Mouse (Mus musculus) hindbrain, embryonic 11.5 days (tissue): ENCODE results near the gene Gabarap. TPM values are rescaled to one million over a fixed set of nuclear protein-coding genes. Genes with fewer than 3 reads are reported as not detected.

ENCODE experiments used
- ATAC-seq: fragments of 200-750 bp; cut with Nextera tagmentation; 2 replicates; pipeline ENCODE4 v1.8.0; 2017; ENCODE audit warnings: mild to moderate bottlenecking, moderate TSS enrichment, moderate library complexity; ENCODE audit not compliant: low FRiP score
- DNase-seq: peaks from one replicate; pipeline ENCODE4 v3.0.0-alpha.2; 2015; ENCODE audit warnings: low spot score
- H3K27ac ChIP-seq: fragments of 300-500 bp; sonication (generic); 2 replicates; pipeline ENCODE4 v1.5.1; 2014; ENCODE audit warnings: mild to moderate bottlenecking, low read depth, low read length
- H3K27me3 ChIP-seq: fragments of 300-500 bp; sonication (generic); 2 replicates; pipeline ENCODE4 v1.6.1; 2014; ENCODE audit warnings: mild to moderate bottlenecking, low read length, moderate library complexity, mixed read lengths; ENCODE audit not compliant: control insufficient read depth, insufficient read depth
- H3K36me3 ChIP-seq: fragments of 300-500 bp; sonication (generic); 2 replicates; pipeline ENCODE4 v1.6.1; 2014; ENCODE audit warnings: mild to moderate bottlenecking, low read length, moderate library complexity, mixed read lengths; ENCODE audit not compliant: control insufficient read depth, insufficient read depth
- H3K4me1 ChIP-seq: fragments of 300-500 bp; sonication (generic); replicated peaks from 2 replicates; pipeline ENCODE4 v1.6.1; 2014; ENCODE audit warnings: low read length, mixed read lengths; ENCODE audit not compliant: control insufficient read depth, insufficient read depth
- H3K4me2 ChIP-seq: fragments of 300-500 bp; sonication (generic); replicated peaks from 2 replicates; pipeline ENCODE4 v1.6.1; 2014; ENCODE audit warnings: mild to moderate bottlenecking, low read depth, low read length
- H3K4me3 ChIP-seq: fragments of 300-500 bp; sonication (generic); 2 replicates; pipeline ENCODE4 v1.5.1; 2014; ENCODE audit warnings: low read depth, low read length
- H3K9ac ChIP-seq: fragments of 300-500 bp; sonication (generic); 2 replicates; pipeline ENCODE4 v1.6.1; 2014; ENCODE audit warnings: low read depth, low read length
- H3K9me3 ChIP-seq: fragments of 300-500 bp; sonication (generic); 2 replicates; pipeline ENCODE4 v1.6.1; 2016; ENCODE audit warnings: low read length; ENCODE audit not compliant: control insufficient read depth
- WGBS: fragments of 180-500 bp; shearing (Covaris S2); extraction: QIAGEN DNeasy Blood & Tissue Kit; methylation state at CpG from one replicate; pipeline ENCODE4 v1.1.7; 2014; 5-methylcytosine and 5-hydroxymethylcytosine counted together
- polyA plus RNA-seq: library from polyadenylated mRNA; unstranded; fragments of >200 nt; fragmentation: Nextera tagmentation; extraction: Ambion mirVana; gene quantifications from 2 replicates; pipeline ENCODE4 v1.2.1, GENCODE M21; 2014

Gabarap gene
- 621 and 643 TPM in 2 replicates for polyA plus RNA-seq

DNA sequence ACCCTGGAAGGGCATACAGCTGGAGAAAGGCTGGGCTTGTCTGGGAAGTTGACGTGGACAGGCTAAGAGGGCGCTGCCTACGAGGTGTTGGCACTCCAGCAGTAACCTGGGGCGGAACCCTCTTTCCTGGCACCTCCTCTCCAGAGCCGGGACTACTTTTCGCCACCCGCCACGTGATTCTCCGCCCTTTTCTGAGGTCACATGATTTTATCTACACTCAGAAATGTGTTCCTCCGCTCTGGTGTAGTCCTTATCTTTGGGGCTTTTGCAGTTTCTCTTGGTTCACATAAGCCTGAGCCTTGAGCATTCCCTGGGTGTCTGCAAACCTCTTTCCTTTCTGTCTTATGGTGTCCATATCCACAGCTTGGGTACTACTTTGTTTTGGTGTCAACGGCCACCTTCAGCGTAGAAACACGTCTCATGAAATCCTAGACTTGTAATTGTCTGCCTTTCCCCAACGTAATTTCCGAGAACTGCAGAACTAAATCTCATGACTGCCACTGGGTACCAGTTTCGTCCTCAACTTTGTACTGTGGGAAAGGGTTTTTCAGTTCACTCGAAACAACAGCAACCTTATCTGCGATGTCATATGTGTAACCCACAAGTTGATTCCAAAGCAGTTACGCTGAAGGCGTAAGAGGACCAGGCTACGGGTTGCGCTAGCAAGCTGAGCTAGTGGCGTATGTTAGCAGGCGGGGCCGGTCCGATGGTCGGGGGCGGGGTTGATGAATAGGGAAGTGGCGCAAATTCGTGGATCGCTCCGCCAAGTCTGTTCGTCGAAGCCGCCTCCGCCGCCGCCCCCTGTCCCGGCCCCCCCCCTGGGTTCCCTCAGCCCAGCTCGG lies at the start of gene Gabarap:
TSS of gene Gabarap (plus strand) at position 294 of the 842 bp plus-strand sequence.
- ATAC-seq = peak; percentile 70
- H3K27ac ChIP-seq = peak within 1 kb of the TSS; percentile 80
- peak within 1 kb of the TSS; percentile 85 for H3K9ac ChIP-seq
- peaks cover 8% of the 10 kb centered on the region for H3K4me1 ChIP-seq
- no peaks in the 10 kb centered on the region for H3K9me3 ChIP-seq
- H3K4me3 ChIP-seq = peak within 1 kb of the TSS; percentile 65
- H3K4me2 ChIP-seq = peak within 1 kb of the TSS; percentile 75
- DNase-seq = peak; percentile 95
- no peaks in the 10 kb centered on the region for H3K27me3 ChIP-seq
- under 1% methylated on average over 40 of the region's 40 CpGs for WGBS
- peaks cover 9% of the 10 kb centered on the region; the same call in 1 of the 2 replicates for H3K36me3 ChIP-seq

DNA sequence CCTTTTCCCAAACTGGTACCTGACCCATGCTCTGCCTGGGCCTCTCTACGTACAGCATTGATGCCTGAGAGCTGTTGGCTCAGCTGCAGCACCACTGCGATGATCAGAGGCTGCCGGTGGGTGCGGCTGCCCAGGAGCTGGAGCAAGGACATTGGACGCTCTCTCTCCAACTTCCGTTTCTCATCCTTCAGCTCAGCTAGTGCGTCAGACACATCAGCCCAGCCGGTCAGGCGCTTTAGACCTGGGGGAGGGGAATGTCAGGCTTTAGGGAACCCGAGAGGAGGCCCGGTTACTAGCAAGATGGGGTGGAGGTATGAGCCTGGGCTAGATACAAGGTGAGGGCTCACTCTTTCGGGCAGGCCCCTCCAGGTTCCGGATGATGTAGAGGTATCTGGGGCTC lies 45.7 kb upstream of the Gabarap start:
- DNase-seq (no peak), ATAC-seq (no peak)
- no peak overlapping the region for H3K27ac ChIP-seq
- H3K27me3 ChIP-seq = no peaks in the 10 kb centered on the region
- H3K4me2 ChIP-seq = no peak overlapping the region
- no peaks in the 10 kb centered on the region for H3K9me3 ChIP-seq
- H3K36me3 ChIP-seq = no peaks in the 10 kb centered on the region
- H3K4me1 ChIP-seq = peaks cover 6% of the 10 kb centered on the region; the same call in 1 of the 2 replicates
- 83% methylated on average over 13 of the region's 13 CpGs for WGBS
- no peak overlapping the region for H3K9ac ChIP-seq
- no peak overlapping the region for H3K4me3 ChIP-seq

DNA sequence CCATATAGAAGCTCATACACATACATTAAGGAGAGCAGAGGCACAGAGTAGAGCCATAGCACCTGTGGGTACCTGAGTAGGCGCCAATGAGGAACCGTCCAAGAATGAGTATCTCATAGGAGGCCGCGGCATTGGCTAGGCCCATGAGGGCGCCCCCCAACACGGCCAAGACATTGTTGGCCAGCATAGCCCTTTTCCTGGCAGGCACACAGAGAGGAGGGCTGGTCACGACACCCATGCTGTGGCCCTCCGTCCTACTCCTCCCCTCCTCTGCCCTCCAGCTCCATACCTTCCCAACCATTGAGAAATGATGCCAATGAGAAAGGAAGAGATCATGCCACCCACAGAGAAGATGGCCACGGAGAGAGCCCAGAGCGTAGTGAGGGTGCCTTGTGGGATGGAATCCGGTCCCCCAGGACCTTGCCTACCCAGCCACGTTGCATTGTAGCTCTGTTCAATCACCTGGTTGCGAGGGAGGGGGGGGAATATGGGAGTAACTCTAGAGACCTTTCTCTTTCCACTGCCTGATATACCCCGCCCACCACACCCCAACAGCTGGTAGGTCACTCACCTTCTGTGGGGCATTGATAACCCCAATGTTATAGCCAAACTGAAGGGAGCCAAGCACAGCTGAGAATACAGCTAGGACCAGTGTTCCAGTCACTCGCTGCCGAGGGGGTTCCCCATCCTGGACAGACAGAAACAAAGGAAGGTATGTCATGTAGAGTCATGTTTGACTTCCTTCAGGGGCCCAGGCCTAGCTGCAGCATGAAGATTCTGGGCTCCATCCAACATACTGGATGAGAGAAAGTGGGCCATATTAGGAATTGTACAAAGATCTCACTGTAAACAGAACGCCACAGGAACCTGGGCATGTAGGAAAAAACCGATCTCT lies 44.7 kb upstream of the Gabarap start:
- peaks cover 6% of the 10 kb centered on the region; the same call in 1 of the 2 replicates for H3K4me1 ChIP-seq
- H3K36me3 ChIP-seq = no peaks in the 10 kb centered on the region
- DNase-seq (no peak), ATAC-seq (no peak)
- 87% methylated on average over 18 of the region's 18 CpGs for WGBS
- H3K9me3 ChIP-seq = no peaks in the 10 kb centered on the region
- H3K4me3 ChIP-seq = peak overlapping the region; percentile 1; the same call in 1 of the 2 replicates
- H3K27ac ChIP-seq = no peak overlapping the region
- no peak overlapping the region for H3K9ac ChIP-seq
- H3K27me3 ChIP-seq = no peaks in the 10 kb centered on the region
- H3K4me2 ChIP-seq = peak overlapping the region; percentile 17; the same call in 1 of the 2 replicates

DNA sequence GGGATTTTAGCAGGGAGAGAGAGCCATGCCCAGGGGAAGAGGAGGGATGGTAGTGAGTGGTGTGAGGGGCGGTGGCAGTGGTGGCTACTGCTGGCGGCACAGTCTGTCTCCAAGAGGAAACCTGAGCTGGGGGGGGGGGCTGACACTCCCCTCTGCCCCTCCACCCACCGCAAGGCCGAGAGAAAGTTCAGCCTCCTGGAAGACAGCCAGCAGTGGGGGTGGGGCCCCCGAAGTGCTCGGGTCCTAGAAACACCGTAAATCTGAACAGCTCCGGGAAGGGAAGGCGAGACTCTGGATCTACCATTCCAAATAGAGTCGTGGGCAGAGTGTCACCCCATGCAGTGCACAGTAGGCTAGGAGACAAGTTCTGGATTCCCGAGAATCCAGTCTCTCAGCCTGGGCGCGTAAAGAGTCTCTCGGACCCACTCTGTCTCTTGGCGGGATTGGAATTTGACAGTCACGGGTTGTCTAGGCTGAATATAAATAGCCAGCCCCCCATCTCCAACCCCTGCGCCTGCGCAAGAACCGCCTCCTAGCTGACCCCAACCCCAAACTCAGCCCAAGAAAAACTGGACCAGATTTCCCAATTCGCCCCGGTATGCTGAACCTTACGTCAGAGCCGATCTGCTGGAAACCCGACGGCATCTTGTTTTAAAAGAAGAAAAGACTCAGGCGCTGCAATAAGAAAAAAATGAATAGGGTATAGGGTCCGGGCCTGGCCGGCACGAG lies 43.4 kb upstream of the Gabarap start:
- H3K36me3 ChIP-seq = no peaks in the 10 kb centered on the region
- peak overlapping the region; percentile 61 for H3K4me2 ChIP-seq
- 2% methylated on average over 29 of the region's 29 CpGs for WGBS
- no peaks in the 10 kb centered on the region for H3K9me3 ChIP-seq
- H3K27ac ChIP-seq = 0 out of 2 replicates have a peak overlapping the region, but pooled peaks have one; percentile 10
- peak overlapping the region; percentile 47 for H3K4me3 ChIP-seq
- H3K27me3 ChIP-seq = no peaks in the 10 kb centered on the region
- H3K9ac ChIP-seq = peak overlapping the region; percentile 55
- H3K4me1 ChIP-seq = peaks cover 6% of the 10 kb centered on the region; the same call in 1 of the 2 replicates
- ATAC-seq (peak; percentile 58), DNase-seq (peak; percentile 49)

DNA sequence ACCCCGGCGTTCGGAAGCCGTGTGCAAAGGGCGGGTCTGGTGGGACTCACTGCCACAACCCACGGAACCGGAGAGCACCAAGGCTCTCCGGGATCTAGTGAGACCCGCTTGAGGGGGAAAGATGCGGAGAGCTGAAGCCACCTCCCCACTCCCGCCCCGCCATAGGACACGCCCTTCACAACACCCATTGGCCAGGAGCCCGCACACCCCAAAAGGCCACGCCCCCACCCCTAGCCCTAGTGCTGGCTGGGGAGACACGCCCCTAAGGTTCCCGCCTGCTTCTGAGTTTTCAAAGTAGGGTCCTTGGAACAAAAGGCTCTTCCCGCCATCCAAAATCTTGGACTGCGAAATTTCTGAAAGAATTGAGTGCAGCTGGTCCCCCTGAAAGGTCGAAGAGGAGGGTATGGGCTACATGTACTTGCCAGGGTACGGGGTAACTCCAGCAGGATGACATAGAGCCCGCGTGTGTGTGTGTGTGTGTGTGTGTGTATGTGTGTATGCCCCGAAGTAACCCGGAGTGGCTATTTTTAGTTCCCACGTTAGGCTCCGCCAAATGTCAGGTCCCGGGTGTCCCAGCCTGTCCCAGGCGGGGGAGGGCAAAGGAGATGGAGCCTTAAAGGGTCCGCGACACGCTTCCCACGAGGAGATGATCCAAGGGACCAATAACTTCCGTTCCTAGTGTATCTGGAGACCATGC lies 42.7 kb upstream of the Gabarap start, which contains the start of gene Slc2a4:
TSS of gene Slc2a4 (minus strand) at position 123 of the 697 bp plus-strand sequence.
- H3K9ac ChIP-seq = peak within 1 kb of the TSS; percentile 56
- no peaks in the 10 kb centered on the region for H3K9me3 ChIP-seq
- DNase-seq (peak; percentile 96), ATAC-seq (peak; percentile 95)
- H3K36me3 ChIP-seq = no peaks in the 10 kb centered on the region
- peak within 1 kb of the TSS; percentile 75 for H3K27ac ChIP-seq
- under 1% methylated on average over 34 of the region's 34 CpGs for WGBS
- peak within 1 kb of the TSS; percentile 47 for H3K4me3 ChIP-seq
- H3K27me3 ChIP-seq = no peaks in the 10 kb centered on the region
- H3K4me2 ChIP-seq = peak within 1 kb of the TSS; percentile 61
- H3K4me1 ChIP-seq = peaks cover 6% of the 10 kb centered on the region; the same call in 1 of the 2 replicates

DNA sequence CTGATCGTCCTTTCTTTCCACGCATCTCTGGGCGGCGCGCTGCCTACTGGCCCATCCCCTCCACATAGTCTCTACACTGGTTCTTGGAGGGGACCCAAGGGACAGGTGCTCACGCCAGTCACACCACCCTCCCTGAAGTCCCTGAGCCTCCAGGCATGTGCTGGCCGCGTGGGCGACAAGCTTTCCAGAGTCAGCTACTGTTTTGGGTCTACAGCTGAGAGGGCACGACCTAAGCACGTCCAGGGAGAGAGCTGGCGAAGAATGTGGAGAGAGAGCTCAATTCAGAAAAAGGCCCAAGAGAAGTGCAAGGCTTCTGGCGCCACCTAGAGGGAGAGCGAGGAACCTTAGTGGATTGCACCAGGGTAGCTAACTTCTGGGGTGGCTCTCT lies 42.2 kb upstream of the Gabarap start:
- peak overlapping the region; percentile 47 for H3K4me3 ChIP-seq
- peak; percentile 69 for ATAC-seq
- H3K27me3 ChIP-seq = no peaks in the 10 kb centered on the region
- DNase-seq = peak; percentile 95
- peaks cover 6% of the 10 kb centered on the region; the same call in 1 of the 2 replicates for H3K4me1 ChIP-seq
- H3K4me2 ChIP-seq = peak overlapping the region; percentile 61
- WGBS = 2% methylated on average over 14 of the region's 14 CpGs
- H3K9me3 ChIP-seq = no peaks in the 10 kb centered on the region
- peak overlapping the region; percentile 75 for H3K27ac ChIP-seq
- H3K36me3 ChIP-seq = no peaks in the 10 kb centered on the region
- H3K9ac ChIP-seq = peak overlapping the region; percentile 56

DNA sequence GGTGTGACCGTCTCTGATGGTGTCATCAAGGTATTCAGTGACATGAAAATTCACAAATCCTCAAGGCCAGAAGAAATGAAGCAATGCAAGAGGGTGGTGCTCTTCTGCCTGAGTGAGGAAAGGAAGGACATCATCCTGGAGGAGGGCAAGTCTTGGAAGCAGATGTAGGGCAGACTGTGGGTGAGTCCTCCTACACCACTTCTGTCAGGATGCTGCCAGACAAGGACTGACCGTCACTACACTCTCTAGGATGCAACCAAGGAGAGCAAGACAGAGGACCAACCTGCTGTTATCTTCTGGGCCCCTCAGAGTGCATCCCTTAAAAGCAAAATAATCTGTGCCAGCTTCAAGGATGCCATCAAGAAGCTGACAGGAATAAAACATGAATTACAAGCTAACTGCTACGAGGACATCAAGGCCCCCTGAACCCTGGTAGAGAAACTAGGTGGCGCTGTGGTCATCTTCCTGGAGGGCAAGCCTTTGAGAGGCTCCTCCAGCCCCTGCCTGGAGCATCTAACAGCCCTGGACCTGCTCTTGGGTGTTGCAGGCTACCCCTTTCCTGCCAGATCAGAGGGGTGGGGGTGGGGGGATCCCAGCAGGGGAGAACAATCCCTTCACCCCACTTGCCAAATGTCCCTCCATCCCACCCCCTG lies 40.0 kb upstream of the Gabarap start:
- DNase-seq = peak; percentile 42
- H3K27me3 ChIP-seq = no peaks in the 10 kb centered on the region
- no peak overlapping the region for H3K27ac ChIP-seq
- H3K9me3 ChIP-seq = no peaks in the 10 kb centered on the region
- WGBS = 46% methylated on average over 4 of the region's 4 CpGs
- H3K4me1 ChIP-seq = peaks cover 6% of the 10 kb centered on the region; the same call in 1 of the 2 replicates
- no peaks in the 10 kb centered on the region for H3K36me3 ChIP-seq
- no peak overlapping the region for H3K9ac ChIP-seq
- no peak for ATAC-seq
- no peak overlapping the region for H3K4me3 ChIP-seq
- H3K4me2 ChIP-seq = no peak overlapping the region
